Mouse (Mus musculus) C2C12 (cell line): ENCODE data around the gene Zbtb42.

Experiments used
- CTCF ChIP-seq: IDR thresholded peaks from one replicate; pipeline ENCODE4 v1.5.1; 2011; ENCODE audit not compliant: control insufficient read depth, insufficient read depth, insufficient read length
- FOSL1 ChIP-seq: IDR thresholded peaks from one replicate; pipeline ENCODE4 v1.8.0; 2011; ENCODE audit warnings: mild to moderate bottlenecking, low read length; ENCODE audit not compliant: poor library complexity, insufficient read depth, severe bottlenecking
- MYOG ChIP-seq: IDR thresholded peaks from one replicate; pipeline ENCODE4 v1.6.1; 2011; ENCODE audit not compliant: control insufficient read depth, insufficient read length; ENCODE audit errors: extremely low read depth

DNA sequence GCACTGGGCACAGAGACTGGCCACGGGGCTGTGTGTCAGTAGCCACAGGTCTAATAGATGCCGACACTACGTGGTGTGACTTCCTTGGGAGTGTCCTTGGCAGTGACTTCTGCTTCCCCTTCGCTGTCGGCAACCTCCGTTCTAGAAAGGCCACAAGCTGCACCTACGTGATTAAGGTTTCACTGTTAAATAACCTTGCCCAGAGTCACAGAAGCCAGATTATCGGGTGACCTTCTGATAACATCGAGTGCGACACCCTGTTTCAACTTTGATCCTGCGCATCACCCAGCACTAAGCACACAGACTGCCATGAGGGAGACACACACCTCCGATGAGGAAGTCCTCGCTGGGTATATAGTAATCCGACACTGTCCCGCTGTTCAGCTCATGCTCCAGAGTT, 9.8 kb downstream of the Zbtb42 start:
- TF ChIP-seq MYOG (no peak), FOSL1 (no peak), CTCF (no peak)
